Mouse (Mus musculus) v-Abl transformed pro-B cells (cell line): ENCODE measurements around the gene Hoxd13.

Experiments used
- in situ Hi-C, 2 experiments: fragments of 400-800 bp; cut with MboI; formaldehyde crosslinking; loops; one replicate each; pipeline ENCODE4 v1.15.1; 2025; ENCODE audit not compliant: unreplicated experiment in 2 of 2

Gene Hoxd13

GRCm38 (mm10) chr2:74690338-74690716, 22.2 kb downstream of the Hoxd13 start:
- in situ Hi-C loops: loop anchor here (25.0 kb wide), 2 partner anchors 1072 to 1272 kb away; no protein-coding TSS in a partner anchor

GRCm38 (mm10) chr2:74691022-74691951, 23.2 kb downstream of the Hoxd13 start, which contains the start of gene Hoxd10:
Hoxd10 (plus strand) TSS chr2:74691924.
- in situ Hi-C loops: loop anchor here (25.0 kb wide), 2 partner anchors 1071 to 1271 kb away; no protein-coding TSS in a partner anchor

- in situ Hi-C loops: loop anchor here (25.0 kb wide), 2 partner anchors 1070 to 1270 kb away; no protein-coding TSS in a partner anchor
Measured at GRCm38 (mm10) chr2:74691995-74692807, 24.1 kb downstream of the Hoxd13 start.

GRCm38 (mm10) chr2:74692808-74693431, 24.8 kb downstream of the Hoxd13 start:
- in situ Hi-C loops: loop anchor here (25.0 kb wide), 2 partner anchors 1069 to 1269 kb away; no protein-coding TSS in a partner anchor

- in situ Hi-C loops: loop anchor here (25.0 kb wide), 2 partner anchors 1069 to 1269 kb away; no protein-coding TSS in a partner anchor
Measured at GRCm38 (mm10) chr2:74693432-74693827, 25.3 kb downstream of the Hoxd13 start.

GRCm38 (mm10) chr2:74694066-74694465, 26.0 kb downstream of the Hoxd13 start:
- in situ Hi-C loops: loop anchor here (25.0 kb wide), 2 partner anchors 1068 to 1268 kb away; no protein-coding TSS in a partner anchor

- in situ Hi-C loops: loop anchor here (25.0 kb wide), 2 partner anchors 1067 to 1267 kb away; no protein-coding TSS in a partner anchor
Measured at GRCm38 (mm10) chr2:74695383-74695782, 27.3 kb downstream of the Hoxd13 start.

- in situ Hi-C loops: loop anchor here (25.0 kb wide), 2 partner anchors 1066 to 1266 kb away; no protein-coding TSS in a partner anchor
Measured at GRCm38 (mm10) chr2:74695813-74696430, 27.8 kb downstream of the Hoxd13 start.

GRCm38 (mm10) chr2:74696442-74697335, 28.6 kb downstream of the Hoxd13 start:
- in situ Hi-C loops: loop anchor here (25.0 kb wide), 2 partner anchors 1066 to 1266 kb away; no protein-coding TSS in a partner anchor

GRCm38 (mm10) chr2:74697567-74698121, 29.5 kb downstream of the Hoxd13 start, which contains the start of gene Hoxd9:
Hoxd9 (plus strand) TSS chr2:74697727.
- in situ Hi-C loops: loop anchor here (25.0 kb wide), 2 partner anchors 1065 to 1265 kb away; no protein-coding TSS in a partner anchor

GRCm38 (mm10) chr2:74698201-74699052, 30.3 kb downstream of the Hoxd13 start:
- in situ Hi-C loops: loop anchor here (25.0 kb wide), 2 partner anchors 1064 to 1264 kb away; no protein-coding TSS in a partner anchor

GRCm38 (mm10) chr2:74699053-74699430, 30.9 kb downstream of the Hoxd13 start:
- in situ Hi-C loops: loop anchor here (25.0 kb wide), 2 partner anchors 1063 to 1263 kb away; no protein-coding TSS in a partner anchor

- in situ Hi-C loops: loop anchor here (5.0 to 25.0 kb wide), 9 partner anchors 362 to 1262 kb away; no protein-coding TSS in a partner anchor
Measured at GRCm38 (mm10) chr2:74699664-74700545, 31.8 kb downstream of the Hoxd13 start.

GRCm38 (mm10) chr2:74700546-74701112, 32.5 kb downstream of the Hoxd13 start:
- in situ Hi-C loops: loop anchor here (5.0 to 25.0 kb wide), 8 partner anchors 362 to 1262 kb away; no protein-coding TSS in a partner anchor
